Mouse (Mus musculus) bone marrow, adult 2 months (tissue): Measurements from ENCODE around the gene Llgl2. TPM values are rescaled to one million over a fixed set of nuclear protein-coding genes. Genes with fewer than 3 reads are reported as not detected.

Source experiments
- H3K27ac ChIP-seq: fragments of 200-500 bp; 2 replicates; pipeline ENCODE4 v1.5.1; 2012; ENCODE audit warnings: low read depth, mild to moderate bottlenecking, control low read depth, inconsistent platforms, low read length; ENCODE audit not compliant: control insufficient read depth, poor library complexity, insufficient read depth
- H3K4me1 ChIP-seq: fragments of 200-500 bp; 2 replicates; pipeline ENCODE4 v1.6.1; 2011; ENCODE audit warnings: low read length; ENCODE audit not compliant: control insufficient read depth, insufficient read depth
- H3K4me3 ChIP-seq: fragments of 200-500 bp; replicated peaks from 2 replicates; pipeline ENCODE3; 2011; ENCODE audit warnings: mild to moderate bottlenecking, low read depth, low read length, control low read depth; ENCODE audit not compliant: control insufficient read depth
- CTCF ChIP-seq: fragments of 200-500 bp; IDR thresholded peaks from 2 replicates; pipeline ENCODE4 v1.5.1; 2011; ENCODE audit warnings: low read length, control low read depth; ENCODE audit not compliant: control insufficient read depth, insufficient read depth
- POLR2A ChIP-seq: fragments of 200-500 bp; IDR thresholded peaks from 2 replicates; pipeline ENCODE4 v1.6.1; 2011; ENCODE audit warnings: low read depth, mild to moderate bottlenecking, control low read depth, low read length, borderline replicate concordance; ENCODE audit not compliant: control insufficient read depth
- WGBS: fragments of 180-500 bp; shearing (Covaris S2); methylation state at CpG from one replicate; pipeline ENCODE4 v1.1.7; 2018; 5-methylcytosine and 5-hydroxymethylcytosine counted together
- polyA plus RNA-seq: library from polyadenylated mRNA; stranded (reverse); fragments of >200 nt; gene quantifications from 2 replicates; pipeline ENCODE4 v1.2.4, GENCODE M21; 2011; ENCODE audit warnings: low replicate concordance; ENCODE audit not compliant: missing spikeins, insufficient read depth, insufficient read length

The Llgl2 gene
- polyA plus RNA-seq, 1 experiment = 13.7 TPM

- TF ChIP-seq POLR2A = no peak
- TF ChIP-seq CTCF = no peak
- Histone ChIP-seq H3K4me3 (no peak overlapping the region), H3K4me1 (no peaks in the 10 kb centered on the region; the same call in 1 of the 2 replicates), H3K27ac (no peak overlapping the region)
- whole genome bisulfite sequencing = 73% methylated on average over 10 of the region's 10 CpGs
Observed at GRCm38 (mm10) chr11:115806154-115806553, 17.7 kb upstream of the Llgl2 start.

- H3K4me1 ChIP-seq = no peaks in the 10 kb centered on the region; the same call in 1 of the 2 replicates
- H3K27ac ChIP-seq = no peak overlapping the region
- WGBS = 91% methylated on average over 6 of the region's 6 CpGs
- no peak for TF ChIP-seq CTCF
- TF ChIP-seq POLR2A = no peak
- H3K4me3 ChIP-seq = no peak overlapping the region
Observed at GRCm38 (mm10) chr11:115807306-115807705, 16.5 kb upstream of the Llgl2 start.

- 94% methylated on average over 11 of the region's 11 CpGs for WGBS
- no peak overlapping the region for H3K4me3 ChIP-seq
Observed at GRCm38 (mm10) chr11:115807971-115808370, 15.9 kb upstream of the Llgl2 start.

GRCm38 (mm10) chr11:115808696-115809310, 15.0 kb upstream of the Llgl2 start:
- Histone ChIP-seq H3K4me1 (no peaks in the 10 kb centered on the region; the same call in 1 of the 2 replicates), H3K4me3 (no peak overlapping the region), H3K27ac (no peak overlapping the region)
- TF ChIP-seq CTCF = no peak
- 23% methylated on average over 10 of the region's 10 CpGs for WGBS

More at GRCm38 (mm10) chr11:115807971-115808370, 15.9 kb upstream of the Llgl2 start:
- Histone ChIP-seq H3K4me1 (no peaks in the 10 kb centered on the region; the same call in 1 of the 2 replicates), H3K27ac (no peak overlapping the region)
- TF ChIP-seq CTCF = no peak
- TF ChIP-seq POLR2A = no peak

- H3K27ac ChIP-seq = no peak overlapping the region
- TF ChIP-seq POLR2A = no peak
- TF ChIP-seq CTCF = no peak
- no peaks in the 10 kb centered on the region; the same call in 1 of the 2 replicates for H3K4me1 ChIP-seq
- 68% methylated on average over 8 of the region's 8 CpGs for WGBS
- no peak overlapping the region for H3K4me3 ChIP-seq
Observed at GRCm38 (mm10) chr11:115809311-115809781, 14.5 kb upstream of the Llgl2 start.

- H3K4me1 ChIP-seq = no peaks in the 10 kb centered on the region; the same call in 1 of the 2 replicates
- no peak overlapping the region for H3K27ac ChIP-seq
- no peak overlapping the region for H3K4me3 ChIP-seq
Observed at GRCm38 (mm10) chr11:115810377-115810776, 13.5 kb upstream of the Llgl2 start.

GRCm38 (mm10) chr11:115811381-115812093, 12.3 kb upstream of the Llgl2 start:
- Histone ChIP-seq H3K4me1 (0 out of 2 replicates have a peak, but pooled peaks cover 2% of the 10 kb centered on the region), H3K27ac (no peak overlapping the region), H3K4me3 (no peak overlapping the region)
- TF ChIP-seq POLR2A = no peak
- TF ChIP-seq CTCF = no peak
- 91% methylated on average over 20 of the region's 20 CpGs for WGBS

More at GRCm38 (mm10) chr11:115810377-115810776, 13.5 kb upstream of the Llgl2 start:
- no peak for TF ChIP-seq POLR2A
- no peak for TF ChIP-seq CTCF
- 83% methylated on average over 14 of the region's 14 CpGs for WGBS

GRCm38 (mm10) chr11:115812095-115812494, 11.8 kb upstream of the Llgl2 start:
- Histone ChIP-seq H3K27ac (no peak overlapping the region), H3K4me3 (no peak overlapping the region), H3K4me1 (0 out of 2 replicates have a peak, but pooled peaks cover 2% of the 10 kb centered on the region)
- 87% methylated on average over 7 of the region's 7 CpGs for WGBS
- TF ChIP-seq POLR2A = no peak
- TF ChIP-seq CTCF = no peak
